Mouse (Mus musculus): ENCODE measurements around the gene Myocd. TPM values are rescaled to one million over a fixed set of nuclear protein-coding genes. Genes with fewer than 3 reads are reported as not detected.

Gene Myocd
- total RNA-seq, 2 experiments from 2014 or later = 0.49 to 1.0 TPM

DNA sequence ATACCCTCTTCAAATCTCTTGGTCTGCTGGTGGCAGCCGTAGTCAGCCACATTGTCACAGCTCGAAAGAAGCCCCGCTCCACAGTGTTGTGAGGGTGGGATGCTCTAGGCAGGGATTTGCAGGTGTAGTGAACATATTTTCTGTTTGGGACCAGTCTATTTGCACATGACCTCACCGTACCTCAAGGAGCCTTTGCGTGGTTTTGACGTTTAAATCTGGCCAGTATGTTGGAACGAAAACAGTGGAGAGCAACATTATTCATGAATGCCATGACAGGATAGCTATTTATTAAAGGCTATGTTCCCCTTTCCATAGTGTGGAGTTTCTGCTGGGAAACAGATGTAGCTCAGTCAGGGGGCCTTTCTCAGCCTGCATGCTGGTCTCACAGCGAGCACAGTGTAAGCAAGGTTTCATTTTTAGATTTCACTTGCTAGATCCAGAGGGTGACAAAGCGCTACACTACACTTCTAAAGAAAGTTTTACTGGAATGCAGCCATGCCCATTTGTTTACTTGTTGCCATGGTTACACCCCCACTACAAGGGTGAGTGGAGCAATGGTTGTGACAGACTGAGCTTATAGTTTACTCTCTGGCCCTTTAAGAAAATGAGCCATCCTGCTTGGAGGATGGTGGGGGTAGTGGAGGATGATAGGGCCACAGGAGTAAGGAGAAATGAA is 54.7 kb downstream of the Myocd start:
- peak; percentile 19 to 30 for DNase-seq (ENCODE audit: low spot score in 2 of 2)

DNA sequence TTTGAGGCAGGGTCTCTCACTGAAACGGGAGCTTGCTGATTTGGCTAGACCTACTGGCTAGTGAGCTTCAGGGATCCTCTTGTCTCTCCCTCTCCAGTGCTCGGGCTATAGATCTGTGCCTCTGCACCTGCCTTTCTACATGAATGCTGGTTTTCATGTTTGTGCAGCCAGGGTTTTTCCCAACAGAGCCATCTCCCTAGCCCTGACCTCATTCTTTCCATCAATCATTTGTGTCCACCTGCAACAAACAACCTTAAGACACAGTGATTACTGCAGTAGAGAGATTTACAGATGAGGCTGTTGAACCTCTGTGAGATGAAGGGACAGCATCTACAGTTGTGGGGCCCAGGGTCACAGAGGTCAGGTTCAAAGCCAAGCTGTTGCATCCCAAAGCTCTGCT is 56.0 kb downstream of the Myocd start:
- no peak for DNase-seq (ENCODE audit: low spot score in 2 of 2)

- no peak for DNase-seq (ENCODE audit: low spot score in 2 of 2)
These were observed 58.1 kb downstream of the Myocd start for GRCm38 (mm10) chr11:65211701-65212100.

GRCm38 (mm10) chr11:65209441-65209840 is 60.3 kb downstream of the Myocd start:
- no peak for DNase-seq (ENCODE audit: low spot score in 2 of 2)

- DNase-seq (ENCODE audit: low spot score in 2 of 2) = no peak
These were observed 64.5 kb downstream of the Myocd start for GRCm38 (mm10) chr11:65205306-65205705.

GRCm38 (mm10) chr11:65204651-65205050 is 65.1 kb downstream of the Myocd start:
- no peak for DNase-seq (ENCODE audit: low spot score in 2 of 2)

- DNase-seq (ENCODE audit: low spot score in 2 of 2) = no peak
These were observed 66.8 kb downstream of the Myocd start for GRCm38 (mm10) chr11:65203020-65203419.

- no peak for DNase-seq (ENCODE audit: low spot score in 2 of 2)
These were observed 67.6 kb downstream of the Myocd start for GRCm38 (mm10) chr11:65202236-65202635.

GRCm38 (mm10) chr11:65198026-65198425 is 71.8 kb downstream of the Myocd start:
- DNase-seq (ENCODE audit: low spot score in 2 of 2) = no peak

DNA sequence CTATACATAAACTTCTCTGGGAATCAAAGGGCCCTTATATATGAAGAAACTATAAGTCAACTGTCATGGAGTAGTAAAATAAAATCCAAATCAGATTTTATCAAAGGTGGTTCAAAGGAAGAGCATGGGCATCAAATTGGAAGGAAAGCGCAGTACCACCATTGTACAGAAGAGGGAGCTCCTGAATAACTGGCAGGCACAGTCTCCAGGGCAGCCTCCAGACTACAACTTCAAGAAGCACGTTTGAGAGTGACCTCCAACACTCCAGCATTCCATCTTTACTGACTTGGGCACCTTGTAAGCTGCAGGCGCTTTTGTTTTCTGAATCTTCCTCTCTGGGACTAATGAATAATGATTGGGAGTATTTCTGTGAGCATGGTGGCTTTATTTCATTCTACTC is 72.5 kb downstream of the Myocd start:
- DNase-seq (ENCODE audit: low spot score in 2 of 2) = peak; percentile 80 to 90

DNA sequence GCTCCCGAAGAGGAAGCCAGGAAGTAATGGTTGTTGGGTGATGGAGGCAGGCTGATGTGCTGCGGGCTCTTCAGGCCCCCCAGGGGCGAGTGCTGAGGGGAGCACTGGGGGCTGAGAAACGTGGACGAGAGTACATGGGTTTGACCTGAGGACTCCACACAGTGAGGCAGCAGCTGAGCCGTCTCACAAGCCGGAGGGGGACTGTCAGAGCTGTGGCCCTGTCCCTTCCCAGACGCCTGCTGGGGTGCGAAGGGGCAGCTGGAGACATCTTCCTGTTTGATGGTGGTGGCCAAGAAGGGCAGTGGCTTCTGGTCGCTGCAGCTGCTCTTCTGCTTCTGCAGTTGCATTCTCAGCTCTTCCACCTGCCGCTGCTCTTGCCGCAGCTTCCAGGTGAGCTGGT is 82.8 kb downstream of the Myocd start:
- DNase-seq (ENCODE audit: low spot score in 2 of 2) = no peak

DNA sequence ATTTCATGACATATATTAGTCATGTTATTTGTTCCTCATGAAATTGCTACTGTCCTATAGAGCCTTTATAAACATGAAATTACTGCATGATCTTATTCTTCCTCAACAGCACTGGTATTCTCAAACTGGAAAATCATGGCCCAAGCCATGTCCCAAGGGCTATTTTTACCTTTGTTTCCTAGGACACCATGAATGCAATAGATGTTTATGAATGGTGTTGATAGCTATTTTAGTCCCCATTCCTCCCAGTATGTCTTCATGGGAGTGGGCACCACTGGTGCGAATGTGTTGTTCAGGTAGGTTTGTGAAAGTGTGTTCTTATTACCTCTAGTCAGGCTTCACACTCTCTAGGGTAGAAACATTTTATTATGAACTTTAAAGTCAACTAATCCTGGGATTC is 84.7 kb downstream of the Myocd start:
- DNase-seq (ENCODE audit: low spot score in 2 of 2) = no peak

DNA sequence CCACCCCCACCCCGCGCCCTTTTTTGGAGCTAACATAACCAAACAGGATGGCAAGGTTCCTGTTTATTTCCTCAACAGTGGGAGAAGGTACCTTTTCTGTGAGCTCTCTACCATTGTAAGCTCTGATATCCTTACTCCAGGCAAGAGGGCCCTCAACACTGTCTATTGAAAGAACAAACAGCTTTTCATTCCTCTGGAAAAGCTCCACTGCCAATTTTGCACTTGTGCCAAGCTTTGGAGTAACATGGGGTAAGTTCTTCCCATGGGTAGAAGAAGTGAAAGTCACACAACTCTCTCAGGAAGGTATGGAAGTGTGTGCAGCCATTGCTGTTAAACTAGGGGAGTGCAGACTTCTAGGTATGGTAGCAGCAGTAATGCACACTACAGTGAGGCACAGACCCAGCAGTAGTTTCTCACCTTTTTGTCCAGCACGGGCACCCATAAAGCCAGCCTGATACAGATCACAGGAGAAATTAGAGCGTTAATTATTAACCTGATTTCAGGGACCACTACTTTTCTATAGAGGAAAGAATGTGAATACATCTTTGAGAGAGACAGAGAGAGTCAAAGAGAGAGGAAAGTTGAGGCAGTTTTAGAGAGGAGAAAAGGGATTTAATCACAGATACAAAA is 99.6 kb downstream of the Myocd start:
- no peak for DNase-seq (ENCODE audit: low spot score in 2 of 2)

GRCm38 (mm10) chr11:65162767-65163120 is 107.0 kb downstream of the Myocd start, which contains the start of gene Arhgap44:
Gene Arhgap44, minus strand, starts transcription at chr11:65162961.
- peak; percentile 78 to 85 for DNase-seq (ENCODE audit: low spot score in 2 of 2)

- peak; percentile 11 to 35 for DNase-seq (ENCODE audit: low spot score in 2 of 2)
These were observed 107.7 kb downstream of the Myocd start for GRCm38 (mm10) chr11:65161881-65162766.

GRCm38 (mm10) chr11:65160991-65161880 is 108.6 kb downstream of the Myocd start:
- DNase-seq (ENCODE audit: low spot score in 2 of 2) = no peak

GRCm38 (mm10) chr11:65159791-65160190 is 110.0 kb downstream of the Myocd start, which contains the start of gene 1700086D15Rik:
Gene 1700086D15Rik, minus strand, starts transcription at chr11:65159891.
- no peak for DNase-seq (ENCODE audit: low spot score in 2 of 2)

GRCm38 (mm10) chr11:65158658-65158990 is 111.2 kb downstream of the Myocd start:
- no peak for DNase-seq (ENCODE audit: low spot score in 2 of 2)

GRCm38 (mm10) chr11:65157966-65158657 is 111.7 kb downstream of the Myocd start:
- peak; percentile 34 to 55 for DNase-seq (ENCODE audit: low spot score in 2 of 2)

- no peak for DNase-seq (ENCODE audit: low spot score in 2 of 2)
These were observed 116.8 kb downstream of the Myocd start for GRCm38 (mm10) chr11:65153006-65153405.
